Mouse (Mus musculus) cortical plate, adult 2 months (tissue): ENCODE results near the gene Mpp6.

ENCODE experiments used
- CTCF ChIP-seq: fragments of 200-500 bp; IDR thresholded peaks from 2 replicates; pipeline ENCODE4 v1.5.1; 2011; ENCODE audit warnings: mild to moderate bottlenecking, control low read depth, low read length; ENCODE audit not compliant: insufficient read depth; ENCODE audit errors: extremely low read depth
- POLR2A ChIP-seq: fragments of 200-500 bp; IDR thresholded peaks from 2 replicates; pipeline ENCODE4 v1.6.1; 2011; ENCODE audit warnings: mild to moderate bottlenecking, low read length, control low read depth; ENCODE audit not compliant: insufficient read depth; ENCODE audit errors: extremely low read depth

GRCm38 (mm10) chr6:50247356-50247755, 137.3 kb downstream of the Mpp6 start:
- TF ChIP-seq CTCF (no peak), POLR2A (no peak)
